31 mouse cellular contexts compared by ENCODE assay signal in genomic region chr5:33485765-33486164, GRCm38 (mm10). TPM values are rescaled to one million over a fixed set of nuclear protein-coding genes. Genes with fewer than 3 reads are reported as not detected.
"Had no signal": no experiment of that assay in that cellular context is flagged by ENCODE, and none has a peak within 500 bp of the region (broad histone marks: within the 10 kb centered on the region; RNA-seq: fewer than 3 reads in every experiment).

No protein-coding gene starts in this region.

- DNase-seq: kidney, postnatal 10 days; kidney, postnatal 36 days; layer of hippocampus, postnatal 36 days; liver, embryonic 13.5 days; lung, adult 2 months; lung, postnatal 14 days; lung, postnatal 4 days; thymus, adult 18-20 months; thymus, postnatal 36 days had no signal

- H3K27ac ChIP-seq: kidney, embryonic 15.5 days; left cerebral cortex, adult 2 months; liver, embryonic 13.5 days; midbrain, embryonic 15.5 days; neural tube, embryonic 13.5 days had no signal

- ATAC-seq: midbrain, embryonic 15.5 days had no signal

- H3K4me2 ChIP-seq: kidney, embryonic 15.5 days; liver, embryonic 13.5 days; midbrain, embryonic 11.5 days; midbrain, embryonic 15.5 days; neural tube, embryonic 13.5 days had no signal

- H3K36me3 ChIP-seq: kidney, embryonic 15.5 days; liver, embryonic 13.5 days; midbrain, embryonic 15.5 days; neural tube, embryonic 13.5 days had no signal

- H3K4me3 ChIP-seq: kidney, embryonic 15.5 days; left cerebral cortex, adult 2 months; liver, embryonic 13.5 days; midbrain, embryonic 15.5 days; myocyte; neural tube, embryonic 13.5 days had no signal

- H3K4me1 ChIP-seq: liver, embryonic 13.5 days had no signal

- H3K9me3 ChIP-seq: kidney, embryonic 15.5 days; liver, embryonic 13.5 days; midbrain, embryonic 15.5 days; neural tube, embryonic 13.5 days had no signal

- H3K9ac ChIP-seq: kidney, embryonic 15.5 days; liver, embryonic 13.5 days; midbrain, embryonic 15.5 days; neural tube, embryonic 13.5 days had no signal

RNA-seq across cellular contexts. Expression of gene Nkx1-1, which starts 52.0 kb away (rescaled TPM):
- total RNA-seq: layer of hippocampus, adult 8-10 months; layer of hippocampus, postnatal 10 days; layer of hippocampus, postnatal 36 days; left cerebral cortex, adult 2 months; left cerebral cortex, postnatal 10 days; left cerebral cortex, postnatal 36 days; liver, adult 2 months; megakaryocyte progenitor cell, adult 5-6 weeks; megakaryocyte-erythroid progenitor cell, adult 5-6 weeks; monocyte, adult 5-6 weeks had no signal
- polyA plus RNA-seq: kidney, embryonic 15.5 days; limb, embryonic 11.5 days; limb, embryonic 14.5 days; liver, adult 2 months; liver, embryonic 13.5 days; liver, embryonic 16.5 days; lung, adult 2 months; lung, embryonic 16.5 days; midbrain, embryonic 15.5 days; myocyte; small intestine, adult 2 months; spleen, adult 2 months; stomach, embryonic 16.5 days; urinary bladder, adult 2 months had no signal
